Mouse (Mus musculus) thymus, adult 2 months (tissue): ENCODE measurements around the gene Tcn2. TPM values are rescaled to one million over a fixed set of nuclear protein-coding genes. Genes with fewer than 3 reads are reported as not detected.
A peak's percentile ranks its signal among the peaks of the same experiment; 100 is the strongest.

Experiments
- DNase-seq: peaks from one replicate; pipeline ENCODE4 v3.0.0; 2021
- H3K27ac ChIP-seq: fragments of 200-500 bp; 2 replicates; pipeline ENCODE4 v1.5.1; 2012; ENCODE audit warnings: low read length, control low read depth; ENCODE audit not compliant: control insufficient read depth, insufficient read depth
- H3K27me3 ChIP-seq: fragments of 200-500 bp; 2 replicates; pipeline ENCODE4 v1.6.1; 2012; ENCODE audit warnings: mild to moderate bottlenecking, low read length, moderate library complexity, mixed read lengths; ENCODE audit not compliant: control insufficient read depth, insufficient read depth
- H3K36me3 ChIP-seq: fragments of 200-500 bp; 2 replicates; pipeline ENCODE4 v1.6.1; 2012; ENCODE audit warnings: mild to moderate bottlenecking, low read length, moderate library complexity; ENCODE audit not compliant: control insufficient read depth, insufficient read depth
- H3K4me1 ChIP-seq: fragments of 200-500 bp; replicated peaks from 2 replicates; pipeline ENCODE4 v1.6.1; 2012; ENCODE audit warnings: low read length; ENCODE audit not compliant: control insufficient read depth, insufficient read depth
- H3K4me3 ChIP-seq: fragments of 200-500 bp; 2 replicates; pipeline ENCODE4 v1.5.1; 2012; ENCODE audit warnings: mild to moderate bottlenecking, low read length, control low read depth, moderate library complexity; ENCODE audit not compliant: control insufficient read depth, insufficient read depth
- CTCF ChIP-seq: fragments of 200-500 bp; IDR thresholded peaks from 2 replicates; pipeline ENCODE4 v1.5.1; 2012; ENCODE audit warnings: mild to moderate bottlenecking, control low read depth, low read length, moderate library complexity, borderline replicate concordance; ENCODE audit not compliant: control insufficient read depth, poor library complexity, insufficient read depth; ENCODE audit errors: extremely low read depth
- POLR2A ChIP-seq: fragments of 200-500 bp; IDR thresholded peaks from 2 replicates; pipeline ENCODE4 v1.6.1; 2012; ENCODE audit warnings: mild to moderate bottlenecking, low read length, control low read depth, moderate library complexity; ENCODE audit not compliant: control insufficient read depth, poor library complexity, insufficient read depth; ENCODE audit errors: extremely low read depth
- WGBS: fragments of 180-500 bp; shearing (Covaris S2); methylation state at CpG from one replicate; pipeline ENCODE4 v1.1.7; 2018; 5-methylcytosine and 5-hydroxymethylcytosine counted together
- polyA plus RNA-seq: library from polyadenylated mRNA; depleted of rRNA; stranded (reverse); fragments of >200 nt; gene quantifications from 2 replicates; pipeline ENCODE4 v1.2.3, GENCODE M21; 2012

Tcn2 gene
- polyA plus RNA-seq, 1 experiment, result 60.3 TPM

DNA sequence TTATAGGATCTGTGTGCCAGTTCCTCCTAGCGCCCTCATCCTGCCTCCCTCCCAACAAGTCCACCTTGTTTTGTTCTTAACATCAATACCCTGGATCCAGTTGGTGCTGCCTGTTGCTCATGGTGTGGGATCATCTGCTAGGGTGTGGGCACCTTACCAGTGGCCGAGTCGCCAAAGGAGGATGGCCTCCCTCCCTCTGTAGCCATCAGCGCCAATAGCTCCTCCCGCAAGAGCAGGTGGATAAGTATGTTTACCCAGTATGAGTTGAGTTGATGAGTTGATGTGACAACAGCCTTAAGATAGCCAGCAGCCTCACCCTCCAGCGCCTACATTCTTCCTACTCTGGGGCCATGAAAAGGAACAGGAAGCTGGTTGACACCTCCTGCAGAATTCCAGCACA, 31.7 kb downstream of the Tcn2 start:
- no peaks in the 10 kb centered on the region for H3K27me3 ChIP-seq
- no peak overlapping the region for H3K4me3 ChIP-seq
- H3K4me1 ChIP-seq, result peaks cover 1% of the 10 kb centered on the region; the same call in 1 of the 2 replicates
- H3K36me3 ChIP-seq, result no peaks in the 10 kb centered on the region
- 94% methylated on average over 6 of the region's 6 CpGs for WGBS
- TF ChIP-seq CTCF (no peak), POLR2A (no peak)
- no peak for DNase-seq
- H3K27ac ChIP-seq, result no peak overlapping the region

DNA sequence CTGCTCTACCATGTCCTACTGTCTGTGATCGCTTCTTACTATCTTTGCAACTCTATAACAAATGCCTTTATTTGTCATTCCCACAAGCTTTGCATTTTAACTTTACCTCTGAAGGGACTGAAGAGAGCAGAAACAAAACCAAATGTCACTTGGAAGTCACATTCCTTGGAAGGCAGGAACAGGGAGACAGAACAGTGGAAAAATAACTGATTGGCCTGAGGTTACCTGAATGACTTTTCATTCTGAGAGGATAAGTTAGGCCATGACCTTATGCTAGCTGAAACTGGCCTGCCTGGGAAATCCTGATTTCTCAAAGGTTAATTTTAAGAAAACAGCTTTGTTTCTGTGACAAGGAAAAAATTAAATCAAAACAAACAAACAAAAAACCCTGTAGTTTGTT, 36.0 kb downstream of the Tcn2 start:
- Histone ChIP-seq H3K27ac (no peak overlapping the region), H3K4me3 (no peak overlapping the region), H3K4me1 (peaks cover 10% of the 10 kb centered on the region), H3K27me3 (no peaks in the 10 kb centered on the region), H3K36me3 (no peaks in the 10 kb centered on the region)
- WGBS, result 91% methylated on average over 1 of the region's 1 CpGs
- DNase-seq, result no peak
- TF ChIP-seq POLR2A, result no peak
- TF ChIP-seq CTCF, result no peak

DNA sequence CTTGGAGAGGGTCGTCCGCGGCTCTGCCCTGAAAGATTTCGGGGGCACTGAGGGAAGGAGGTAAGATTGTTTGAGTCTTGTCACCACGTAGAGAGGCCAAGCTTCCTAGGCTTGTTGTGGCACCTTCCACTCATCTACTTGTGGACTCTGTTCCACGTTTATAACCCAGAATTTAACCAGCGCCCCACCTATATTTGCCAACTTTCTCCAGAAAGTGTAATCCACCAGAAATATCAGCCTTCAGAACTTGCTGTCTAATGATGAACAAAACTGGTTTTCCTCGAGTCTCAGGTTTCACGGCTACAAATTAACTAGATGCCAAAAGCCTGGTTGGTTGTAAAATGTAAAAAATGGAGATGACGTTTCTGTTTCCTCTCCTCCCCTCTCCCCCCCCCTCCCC, 36.5 kb downstream of the Tcn2 start:
- Histone ChIP-seq H3K36me3 (no peaks in the 10 kb centered on the region), H3K27ac (no peak overlapping the region), H3K4me3 (peak overlapping the region; percentile 37; the same call in 1 of the 2 replicates), H3K4me1 (peaks cover 10% of the 10 kb centered on the region), H3K27me3 (no peaks in the 10 kb centered on the region)
- WGBS, result 3% methylated on average over 10 of the region's 10 CpGs
- DNase-seq, result no peak
- no peak for TF ChIP-seq CTCF
- TF ChIP-seq POLR2A, result no peak

DNA sequence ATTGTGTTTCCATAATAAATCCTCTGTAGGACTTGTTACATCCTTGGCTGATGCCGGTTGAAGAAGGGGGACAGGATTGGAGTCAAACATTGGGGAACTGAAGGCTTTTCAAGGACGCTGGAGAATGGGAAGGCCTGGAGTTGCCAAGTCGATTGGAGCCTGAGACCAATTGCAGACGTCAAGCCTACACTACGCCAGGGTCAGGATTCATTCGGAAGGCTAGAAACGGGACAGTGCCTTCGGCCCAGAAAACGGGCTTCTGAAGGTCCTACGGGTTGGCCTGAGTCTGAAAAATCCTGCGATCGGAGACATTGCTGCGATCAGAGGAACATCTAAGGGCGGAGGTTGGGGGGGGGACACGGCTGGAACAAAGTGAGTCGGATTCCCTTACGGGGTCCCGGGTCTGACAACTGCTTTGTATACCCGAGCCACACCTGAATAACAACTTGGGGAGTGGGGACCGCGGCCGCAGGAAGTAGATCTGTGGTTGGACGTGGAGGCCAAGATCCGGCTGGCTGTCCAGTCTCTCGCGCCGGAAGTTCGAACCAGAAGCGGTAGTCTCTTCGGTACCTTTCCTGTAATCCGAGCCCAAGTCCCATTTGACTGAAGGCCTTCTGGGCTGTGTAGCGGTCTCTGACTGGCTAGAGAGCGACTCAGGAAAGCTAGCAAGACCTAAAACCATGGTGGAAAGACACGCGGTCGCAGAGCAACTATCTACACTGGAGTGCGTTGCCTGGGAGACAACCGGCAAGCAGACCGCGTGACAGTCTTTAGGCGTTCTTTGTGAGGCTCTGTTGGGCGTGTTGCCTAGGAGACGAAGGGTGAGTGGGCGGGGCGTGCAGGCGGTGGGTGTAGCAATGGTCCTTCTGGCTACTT, 37.3 kb downstream of the Tcn2 start, which contains the start of the genes 4921536K21Rik and Dusp18:
TSS of gene 4921536K21Rik (minus strand) at position 693 of the 876 bp plus-strand sequence.
TSS of gene Dusp18 (plus strand) at position 835 of the 876 bp plus-strand sequence.
- Histone ChIP-seq H3K36me3 (no peaks in the 10 kb centered on the region), H3K4me1 (peaks cover 10% of the 10 kb centered on the region), H3K27me3 (no peaks in the 10 kb centered on the region), H3K27ac (no peak within 1 kb of the TSS), H3K4me3 (peak within 1 kb of the TSS; percentile 37)
- 22% methylated on average over 46 of the region's 46 CpGs for WGBS
- peak; percentile 85 for DNase-seq
- no peak for TF ChIP-seq CTCF
- TF ChIP-seq POLR2A, result no peak

DNA sequence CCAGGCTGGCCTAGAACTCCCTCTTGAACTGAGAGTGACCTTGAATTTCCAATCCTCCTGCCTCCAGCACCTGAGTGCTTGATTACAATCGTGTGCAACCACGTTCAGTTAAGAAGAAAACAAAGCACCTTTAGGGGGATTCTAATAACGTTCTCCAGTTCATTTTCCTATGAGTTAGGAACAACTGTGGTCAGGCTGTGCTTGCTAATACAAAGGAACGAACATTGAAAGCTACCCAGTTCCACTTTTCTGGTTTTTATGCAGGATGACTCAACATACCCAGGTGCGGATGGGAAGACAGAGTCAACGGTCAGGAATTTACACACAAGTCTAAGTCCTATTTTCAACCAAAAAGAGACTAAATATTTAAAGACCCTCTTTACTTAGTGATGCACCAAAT, 38.0 kb downstream of the Tcn2 start:
- H3K4me1 ChIP-seq, result peaks cover 10% of the 10 kb centered on the region
- WGBS, result 88% methylated on average over 6 of the region's 6 CpGs
- no peaks in the 10 kb centered on the region for H3K27me3 ChIP-seq
- no peak for DNase-seq
- H3K4me3 ChIP-seq, result no peak overlapping the region
- no peak overlapping the region for H3K27ac ChIP-seq
- H3K36me3 ChIP-seq, result no peaks in the 10 kb centered on the region
- TF ChIP-seq CTCF (no peak), POLR2A (no peak)

DNA sequence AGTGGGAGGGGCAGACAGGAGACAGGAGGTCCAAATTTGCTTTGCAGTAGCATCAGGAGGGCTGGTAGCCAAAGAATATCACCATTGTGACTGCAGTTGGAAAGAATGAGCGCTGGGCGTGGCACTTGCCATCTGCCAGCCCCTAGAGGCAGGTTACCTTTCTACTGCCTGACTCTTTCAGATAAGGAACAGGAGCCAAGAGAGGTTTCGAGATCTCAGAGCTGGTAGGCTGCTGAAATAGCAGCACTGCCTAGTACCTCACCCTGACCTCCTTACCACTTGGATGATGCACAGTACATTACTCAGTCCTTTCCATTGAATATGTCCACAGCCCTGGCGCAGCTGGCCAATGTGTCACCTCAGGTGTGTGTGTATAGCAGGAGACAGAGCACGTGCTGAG, 44.6 kb downstream of the Tcn2 start:
- Histone ChIP-seq H3K4me3 (no peak overlapping the region), H3K4me1 (no peaks in the 10 kb centered on the region; the same call in 1 of the 2 replicates), H3K27ac (no peak overlapping the region), H3K27me3 (no peaks in the 10 kb centered on the region), H3K36me3 (no peaks in the 10 kb centered on the region)
- 94% methylated on average over 5 of the region's 5 CpGs for WGBS
- no peak for TF ChIP-seq POLR2A
- TF ChIP-seq CTCF, result no peak
- no peak for DNase-seq
